Mouse (Mus musculus): ENCODE results near the gene Abhd17c. TPM values are rescaled to one million over a fixed set of nuclear protein-coding genes. Genes with fewer than 3 reads are reported as not detected.

The Abhd17c gene
- polyA plus RNA-seq, 1 experiment, result 30.2 TPM

- Histone ChIP-seq H3K27ac (ENCODE audit: insufficient read depth, low read depth, low read length) (no peak overlapping the region), H3K4me1 (ENCODE audit: control insufficient read depth, insufficient read depth, low read length) (no peaks in the 10 kb centered on the region; the same call in 1 of the 2 replicates), H3K4me3 (ENCODE audit: insufficient read depth, low read length) (no peak overlapping the region)
- TF ChIP-seq POLR2A (IDR thresholded peaks at IDR 0.05; ENCODE audit: borderline replicate concordance, low read depth, low read length), result no peak
These were observed 39.9 kb downstream of the Abhd17c start for GRCm38 (mm10) chr7:84111716-84112350.

- Histone ChIP-seq H3K4me3 (ENCODE audit: insufficient read depth, low read length) (no peak overlapping the region), H3K27ac (ENCODE audit: insufficient read depth, low read depth, low read length) (no peak overlapping the region), H3K4me1 (ENCODE audit: control insufficient read depth, insufficient read depth, low read length) (peaks cover 15% of the 10 kb centered on the region)
- TF ChIP-seq POLR2A (IDR thresholded peaks at IDR 0.05; ENCODE audit: borderline replicate concordance, low read depth, low read length), result no peak
- no peak for TF ChIP-seq CTCF (IDR thresholded peaks at IDR 0.05; ENCODE audit: low read depth, low read length)
These were observed 44.8 kb downstream of the Abhd17c start for GRCm38 (mm10) chr7:84106942-84107341.

- Histone ChIP-seq H3K4me1 (ENCODE audit: control insufficient read depth, insufficient read depth, low read length) (peaks cover 22% of the 10 kb centered on the region), H3K27ac (ENCODE audit: insufficient read depth, low read depth, low read length) (peak overlapping the region; percentile 47), H3K4me3 (ENCODE audit: insufficient read depth, low read length) (no peak overlapping the region)
- TF ChIP-seq CTCF (IDR thresholded peaks at IDR 0.05; ENCODE audit: low read depth, low read length), result no peak
- no peak for TF ChIP-seq POLR2A (IDR thresholded peaks at IDR 0.05; ENCODE audit: borderline replicate concordance, low read depth, low read length)
These were observed 49.1 kb downstream of the Abhd17c start for GRCm38 (mm10) chr7:84102589-84102988.

- H3K27ac ChIP-seq (ENCODE audit: insufficient read depth, low read depth, low read length), result no peak overlapping the region
- no peak overlapping the region for H3K4me3 ChIP-seq (ENCODE audit: insufficient read depth, low read length)
- TF ChIP-seq CTCF (IDR thresholded peaks at IDR 0.05; ENCODE audit: low read depth, low read length), result no peak
- no peak for TF ChIP-seq POLR2A (IDR thresholded peaks at IDR 0.05; ENCODE audit: borderline replicate concordance, low read depth, low read length)
- H3K4me1 ChIP-seq (ENCODE audit: control insufficient read depth, insufficient read depth, low read length), result peaks cover 20% of the 10 kb centered on the region
These were observed 51.0 kb downstream of the Abhd17c start for GRCm38 (mm10) chr7:84100672-84101071.

- TF ChIP-seq CTCF (IDR thresholded peaks at IDR 0.05; ENCODE audit: low read depth, low read length) (no peak), POLR2A (IDR thresholded peaks at IDR 0.05; ENCODE audit: borderline replicate concordance, low read depth, low read length) (no peak)
- Histone ChIP-seq H3K27ac (ENCODE audit: insufficient read depth, low read depth, low read length) (no peak overlapping the region), H3K4me3 (ENCODE audit: insufficient read depth, low read length) (no peak overlapping the region), H3K4me1 (ENCODE audit: control insufficient read depth, insufficient read depth, low read length) (peaks cover 9% of the 10 kb centered on the region)
These were observed 53.6 kb downstream of the Abhd17c start for GRCm38 (mm10) chr7:84098098-84098497.

GRCm38 (mm10) chr7:84096501-84096900 is 55.2 kb downstream of the Abhd17c start:
- TF ChIP-seq CTCF (IDR thresholded peaks at IDR 0.05; ENCODE audit: low read depth, low read length) (no peak), POLR2A (IDR thresholded peaks at IDR 0.05; ENCODE audit: borderline replicate concordance, low read depth, low read length) (no peak)
- Histone ChIP-seq H3K27ac (ENCODE audit: insufficient read depth, low read depth, low read length) (no peak overlapping the region), H3K4me1 (ENCODE audit: control insufficient read depth, insufficient read depth, low read length) (peaks cover 7% of the 10 kb centered on the region), H3K4me3 (ENCODE audit: insufficient read depth, low read length) (no peak overlapping the region)

GRCm38 (mm10) chr7:84090793-84091192 is 60.9 kb downstream of the Abhd17c start:
- H3K27ac ChIP-seq (ENCODE audit: insufficient read depth, low read depth, low read length), result no peak overlapping the region
- no peaks in the 10 kb centered on the region for H3K4me1 ChIP-seq (ENCODE audit: control insufficient read depth, insufficient read depth, low read length)
- no peak overlapping the region for H3K4me3 ChIP-seq (ENCODE audit: insufficient read depth, low read length)
- TF ChIP-seq POLR2A (IDR thresholded peaks at IDR 0.05; ENCODE audit: borderline replicate concordance, low read depth, low read length), result no peak
- no peak for TF ChIP-seq CTCF (IDR thresholded peaks at IDR 0.05; ENCODE audit: low read depth, low read length)

- TF ChIP-seq POLR2A (IDR thresholded peaks at IDR 0.05; ENCODE audit: borderline replicate concordance, low read depth, low read length) (no peak), CTCF (IDR thresholded peaks at IDR 0.05; ENCODE audit: low read depth, low read length) (no peak)
These were observed 61.9 kb downstream of the Abhd17c start for GRCm38 (mm10) chr7:84089777-84090176.

GRCm38 (mm10) chr7:84088971-84089370 is 62.7 kb downstream of the Abhd17c start:
- TF ChIP-seq POLR2A (IDR thresholded peaks at IDR 0.05; ENCODE audit: borderline replicate concordance, low read depth, low read length), result no peak
- TF ChIP-seq CTCF (IDR thresholded peaks at IDR 0.05; ENCODE audit: low read depth, low read length), result peak; percentile 70
- H3K27ac ChIP-seq (ENCODE audit: insufficient read depth, low read depth, low read length), result no peak overlapping the region
- no peak overlapping the region for H3K4me3 ChIP-seq (ENCODE audit: insufficient read depth, low read length)
- no peaks in the 10 kb centered on the region for H3K4me1 ChIP-seq (ENCODE audit: control insufficient read depth, insufficient read depth, low read length)

More at GRCm38 (mm10) chr7:84089777-84090176, 61.9 kb downstream of the Abhd17c start:
- H3K4me1 ChIP-seq (ENCODE audit: control insufficient read depth, insufficient read depth, low read length), result no peaks in the 10 kb centered on the region
- H3K4me3 ChIP-seq (ENCODE audit: insufficient read depth, low read length), result no peak overlapping the region
- H3K27ac ChIP-seq (ENCODE audit: insufficient read depth, low read depth, low read length), result no peak overlapping the region

GRCm38 (mm10) chr7:84088191-84088590 is 63.5 kb downstream of the Abhd17c start:
- Histone ChIP-seq H3K27ac (ENCODE audit: insufficient read depth, low read depth, low read length) (no peak overlapping the region), H3K4me1 (ENCODE audit: control insufficient read depth, insufficient read depth, low read length) (no peaks in the 10 kb centered on the region), H3K4me3 (ENCODE audit: insufficient read depth, low read length) (no peak overlapping the region)
- TF ChIP-seq CTCF (IDR thresholded peaks at IDR 0.05; ENCODE audit: low read depth, low read length) (no peak), POLR2A (IDR thresholded peaks at IDR 0.05; ENCODE audit: borderline replicate concordance, low read depth, low read length) (no peak)
